Mouse (Mus musculus) neural tube, postnatal 0 days (tissue): ENCODE measurements around the gene Mmadhc. TPM values are rescaled to one million over a fixed set of nuclear protein-coding genes. Genes with fewer than 3 reads are reported as not detected.

Experiments
- polyA plus RNA-seq: library from polyadenylated mRNA; unstranded; fragments of >200 nt; fragmentation: Nextera tagmentation; extraction: Ambion mirVana; gene quantifications from 2 replicates; pipeline ENCODE4 v1.2.1, GENCODE M21; 2015

Gene Mmadhc
- polyA plus RNA-seq, result 125 and 127 TPM in 2 replicates

GRCm38 (mm10) chr2:50296109-50296986, at the start of gene Mmadhc:
TSS of gene Mmadhc (minus strand) at chr2:50296801.

Other genes with a start within 250 kb of the Mmadhc start
- 27.5 and 28.5 TPM in 2 replicates for gene Lypd6, start 230.4 kb downstream of the Mmadhc start, polyA plus RNA-seq